Mouse (Mus musculus) limb, embryonic 12.5 days (tissue): ENCODE results near the gene Nr4a2. TPM values are rescaled to one million over a fixed set of nuclear protein-coding genes. Genes with fewer than 3 reads are reported as not detected.
A peak's percentile ranks its signal among the peaks of the same experiment; 100 is the strongest.

ENCODE experiments used
- ATAC-seq: fragments of 200-750 bp; cut with Nextera tagmentation; 2 replicates; pipeline ENCODE4 v1.8.0; 2017; ENCODE audit warnings: low read depth, moderate TSS enrichment; ENCODE audit not compliant: insufficient number of reproducible peaks, insufficient read depth, low FRiP score, low TSS enrichment
- H3K27ac ChIP-seq: fragments of 300-500 bp; sonication (generic); 2 replicates; pipeline ENCODE4 v1.5.1; 2016; ENCODE audit warnings: mild to moderate bottlenecking, moderate library complexity
- H3K27me3 ChIP-seq: fragments of 300-500 bp; sonication (generic); 2 replicates; pipeline ENCODE4 v1.6.1; 2016; ENCODE audit warnings: mild to moderate bottlenecking, moderate library complexity
- H3K36me3 ChIP-seq: fragments of 300-500 bp; sonication (generic); 2 replicates; pipeline ENCODE4 v1.6.1; 2016; ENCODE audit warnings: mild to moderate bottlenecking, moderate library complexity
- H3K4me1 ChIP-seq: fragments of 300-500 bp; sonication (generic); replicated peaks from 2 replicates; pipeline ENCODE4 v1.6.1; 2016
- H3K4me2 ChIP-seq: fragments of 300-500 bp; sonication (generic); 2 replicates; pipeline ENCODE4 v1.6.1; 2016; ENCODE audit warnings: mild to moderate bottlenecking, moderate library complexity
- H3K4me3 ChIP-seq: fragments of 300-500 bp; sonication (generic); replicated peaks from 2 replicates; pipeline ENCODE4 v1.5.1; 2016; ENCODE audit warnings: mild to moderate bottlenecking
- H3K9ac ChIP-seq: fragments of 300-500 bp; sonication (generic); replicated peaks from 2 replicates; pipeline ENCODE4 v1.6.1; 2016; ENCODE audit warnings: mild to moderate bottlenecking, moderate library complexity
- H3K9me3 ChIP-seq: fragments of 300-500 bp; sonication (generic); 2 replicates; pipeline ENCODE4 v1.6.1; 2016; ENCODE audit warnings: mild to moderate bottlenecking, moderate library complexity
- WGBS: fragments of 180-500 bp; shearing (Covaris S2); methylation state at CpG from one replicate; pipeline ENCODE4 v1.1.7; 2016; 5-methylcytosine and 5-hydroxymethylcytosine counted together
- polyA plus RNA-seq: library from polyadenylated mRNA; unstranded; fragments of >200 nt; fragmentation: Nextera tagmentation; extraction: Ambion mirVana; gene quantifications from 2 replicates; pipeline ENCODE4 v1.2.1, GENCODE M21; 2016

Nr4a2 gene
- polyA plus RNA-seq, 1 experiment from 2014 or later = 7.0 TPM

GRCm38 (mm10) chr2:57111011-57111790 is 12.6 kb downstream of the Nr4a2 start:
- ATAC-seq = no peak
- WGBS = 7% methylated on average over 39 of the region's 39 CpGs
- Histone ChIP-seq H3K4me1 (peaks cover 34% of the 10 kb centered on the region), H3K27ac (no peak overlapping the region), H3K4me3 (peak overlapping the region; percentile 19), H3K9me3 (no peaks in the 10 kb centered on the region), H3K27me3 (peaks cover 72% of the 10 kb centered on the region), H3K36me3 (peaks cover 3% of the 10 kb centered on the region; the same call in 1 of the 2 replicates), H3K4me2 (peak overlapping the region; percentile 39; the same call in 1 of the 2 replicates), H3K9ac (no peak overlapping the region)

GRCm38 (mm10) chr2:57110401-57110800 is 13.4 kb downstream of the Nr4a2 start:
- H3K27me3 ChIP-seq = peaks cover 80% of the 10 kb centered on the region
- H3K4me1 ChIP-seq = peaks cover 29% of the 10 kb centered on the region
- no peak overlapping the region for H3K9ac ChIP-seq
- no peak overlapping the region for H3K4me3 ChIP-seq
- no peak for ATAC-seq
- peaks cover 3% of the 10 kb centered on the region; the same call in 1 of the 2 replicates for H3K36me3 ChIP-seq
- no peak overlapping the region for H3K4me2 ChIP-seq
- no peaks in the 10 kb centered on the region for H3K9me3 ChIP-seq
- WGBS = 8% methylated on average over 16 of the region's 16 CpGs
- no peak overlapping the region for H3K27ac ChIP-seq

GRCm38 (mm10) chr2:57109926-57110325 is 13.9 kb downstream of the Nr4a2 start:
- H3K4me1 ChIP-seq = peaks cover 27% of the 10 kb centered on the region
- 3% methylated on average over 14 of the region's 14 CpGs for WGBS
- H3K4me2 ChIP-seq = no peak overlapping the region
- peaks cover 85% of the 10 kb centered on the region for H3K27me3 ChIP-seq
- H3K9me3 ChIP-seq = no peaks in the 10 kb centered on the region
- no peak for ATAC-seq
- H3K9ac ChIP-seq = no peak overlapping the region
- peaks cover 3% of the 10 kb centered on the region; the same call in 1 of the 2 replicates for H3K36me3 ChIP-seq
- no peak overlapping the region for H3K27ac ChIP-seq
- H3K4me3 ChIP-seq = no peak overlapping the region

- peaks cover 27% of the 10 kb centered on the region for H3K4me1 ChIP-seq
- H3K27ac ChIP-seq = no peak overlapping the region
- no peak overlapping the region for H3K9ac ChIP-seq
- no peak overlapping the region for H3K4me2 ChIP-seq
- no peaks in the 10 kb centered on the region for H3K9me3 ChIP-seq
- peaks cover 3% of the 10 kb centered on the region; the same call in 1 of the 2 replicates for H3K36me3 ChIP-seq
- 4% methylated on average over 11 of the region's 11 CpGs for WGBS
- ATAC-seq = no peak
- H3K4me3 ChIP-seq = no peak overlapping the region
- H3K27me3 ChIP-seq = peaks cover 89% of the 10 kb centered on the region
Observed at GRCm38 (mm10) chr2:57109301-57109700, 14.5 kb downstream of the Nr4a2 start.

- no peak overlapping the region for H3K27ac ChIP-seq
- H3K27me3 ChIP-seq = peaks cover 89% of the 10 kb centered on the region
- no peak overlapping the region for H3K4me3 ChIP-seq
- no peak overlapping the region for H3K9ac ChIP-seq
- no peak for ATAC-seq
- 16% methylated on average over 7 of the region's 7 CpGs for WGBS
- no peaks in the 10 kb centered on the region for H3K9me3 ChIP-seq
- H3K4me1 ChIP-seq = peaks cover 26% of the 10 kb centered on the region
- no peak overlapping the region for H3K4me2 ChIP-seq
- H3K36me3 ChIP-seq = peaks cover 3% of the 10 kb centered on the region; the same call in 1 of the 2 replicates
Observed at GRCm38 (mm10) chr2:57108349-57108930, 15.4 kb downstream of the Nr4a2 start.

DNA sequence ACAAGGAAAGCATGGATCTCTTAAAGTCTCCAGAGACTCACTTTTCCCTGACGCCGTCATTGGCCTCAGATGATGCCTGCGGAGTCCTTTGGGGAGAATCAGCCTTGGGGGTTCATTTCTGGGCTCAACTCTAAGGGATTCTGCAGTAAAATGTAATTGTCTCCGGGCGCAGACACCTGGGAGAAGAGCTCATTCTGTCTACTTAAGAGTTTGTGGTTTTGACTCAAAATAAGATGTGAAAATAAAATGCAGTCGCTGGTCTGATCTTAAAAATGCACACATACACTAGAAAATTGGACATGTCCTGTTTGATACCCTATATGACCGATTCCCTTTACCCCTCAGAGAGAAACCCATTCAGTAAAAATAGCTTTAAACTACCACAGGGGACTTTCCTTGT is 18.4 kb downstream of the Nr4a2 start:
- H3K36me3 ChIP-seq = peaks cover 3% of the 10 kb centered on the region; the same call in 1 of the 2 replicates
- 9% methylated on average over 7 of the region's 7 CpGs for WGBS
- no peak for ATAC-seq
- H3K27me3 ChIP-seq = peaks cover 90% of the 10 kb centered on the region
- H3K27ac ChIP-seq = no peak overlapping the region
- H3K9me3 ChIP-seq = no peaks in the 10 kb centered on the region
- H3K4me1 ChIP-seq = peaks cover 22% of the 10 kb centered on the region
- no peak overlapping the region for H3K9ac ChIP-seq
- H3K4me2 ChIP-seq = no peak overlapping the region
- no peak overlapping the region for H3K4me3 ChIP-seq

- Histone ChIP-seq H3K4me2 (no peak overlapping the region), H3K9me3 (no peaks in the 10 kb centered on the region)
Observed at GRCm38 (mm10) chr2:57104731-57105130, 19.1 kb downstream of the Nr4a2 start.

DNA sequence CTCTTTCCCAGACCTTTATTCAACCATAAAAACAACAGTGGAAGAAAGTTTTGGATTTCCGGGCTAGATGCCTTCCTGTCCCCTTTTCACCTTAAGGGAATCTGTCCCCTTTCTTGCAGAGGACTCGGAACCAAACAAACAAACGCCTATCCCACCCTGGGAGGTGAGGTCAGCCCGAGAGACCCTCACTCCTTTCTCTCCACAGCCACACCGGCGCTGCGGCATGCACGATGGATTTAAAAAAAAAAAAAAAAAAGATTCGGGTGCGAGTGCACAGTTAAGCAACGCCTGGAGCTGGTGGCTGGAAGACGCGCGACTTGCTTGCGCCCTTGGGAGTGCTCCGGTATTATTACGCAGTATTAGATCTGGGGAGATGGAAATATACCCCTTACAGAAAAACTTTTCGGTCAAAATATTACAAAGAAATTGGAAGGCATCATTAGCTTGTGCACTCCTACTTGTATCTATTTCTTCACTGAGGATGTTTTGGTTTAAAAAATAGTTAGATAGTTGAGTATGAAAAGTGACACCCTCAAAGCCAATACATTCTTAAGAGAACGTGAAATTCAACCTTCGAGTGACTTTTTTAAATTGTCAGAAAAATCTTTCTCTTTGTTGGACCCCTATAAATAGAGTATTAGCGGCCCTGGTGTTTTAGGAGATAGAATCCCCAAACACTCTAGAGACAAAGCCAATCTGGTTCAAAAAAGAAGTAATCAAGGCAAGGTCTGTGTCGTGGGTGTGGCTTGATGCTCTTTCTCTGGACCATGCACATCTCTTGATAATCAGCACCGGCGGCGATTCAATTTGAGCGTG is 19.8 kb downstream of the Nr4a2 start:
- Histone ChIP-seq H3K9ac (no peak overlapping the region), H3K4me1 (peaks cover 16% of the 10 kb centered on the region), H3K27me3 (peaks cover 86% of the 10 kb centered on the region), H3K9me3 (no peaks in the 10 kb centered on the region), H3K36me3 (peaks cover 3% of the 10 kb centered on the region; the same call in 1 of the 2 replicates), H3K27ac (no peak overlapping the region), H3K4me3 (peak overlapping the region; percentile 44), H3K4me2 (peak overlapping the region; percentile 83)
- WGBS = 2% methylated on average over 26 of the region's 26 CpGs
- no peak for ATAC-seq

More at GRCm38 (mm10) chr2:57104731-57105130, 19.1 kb downstream of the Nr4a2 start:
- H3K36me3 ChIP-seq = peaks cover 3% of the 10 kb centered on the region; the same call in 1 of the 2 replicates
- no peak overlapping the region for H3K27ac ChIP-seq
- H3K27me3 ChIP-seq = peaks cover 90% of the 10 kb centered on the region
- 6% methylated on average over 8 of the region's 8 CpGs for WGBS
- no peak overlapping the region for H3K9ac ChIP-seq
- ATAC-seq = no peak
- peaks cover 16% of the 10 kb centered on the region for H3K4me1 ChIP-seq
- H3K4me3 ChIP-seq = no peak overlapping the region

DNA sequence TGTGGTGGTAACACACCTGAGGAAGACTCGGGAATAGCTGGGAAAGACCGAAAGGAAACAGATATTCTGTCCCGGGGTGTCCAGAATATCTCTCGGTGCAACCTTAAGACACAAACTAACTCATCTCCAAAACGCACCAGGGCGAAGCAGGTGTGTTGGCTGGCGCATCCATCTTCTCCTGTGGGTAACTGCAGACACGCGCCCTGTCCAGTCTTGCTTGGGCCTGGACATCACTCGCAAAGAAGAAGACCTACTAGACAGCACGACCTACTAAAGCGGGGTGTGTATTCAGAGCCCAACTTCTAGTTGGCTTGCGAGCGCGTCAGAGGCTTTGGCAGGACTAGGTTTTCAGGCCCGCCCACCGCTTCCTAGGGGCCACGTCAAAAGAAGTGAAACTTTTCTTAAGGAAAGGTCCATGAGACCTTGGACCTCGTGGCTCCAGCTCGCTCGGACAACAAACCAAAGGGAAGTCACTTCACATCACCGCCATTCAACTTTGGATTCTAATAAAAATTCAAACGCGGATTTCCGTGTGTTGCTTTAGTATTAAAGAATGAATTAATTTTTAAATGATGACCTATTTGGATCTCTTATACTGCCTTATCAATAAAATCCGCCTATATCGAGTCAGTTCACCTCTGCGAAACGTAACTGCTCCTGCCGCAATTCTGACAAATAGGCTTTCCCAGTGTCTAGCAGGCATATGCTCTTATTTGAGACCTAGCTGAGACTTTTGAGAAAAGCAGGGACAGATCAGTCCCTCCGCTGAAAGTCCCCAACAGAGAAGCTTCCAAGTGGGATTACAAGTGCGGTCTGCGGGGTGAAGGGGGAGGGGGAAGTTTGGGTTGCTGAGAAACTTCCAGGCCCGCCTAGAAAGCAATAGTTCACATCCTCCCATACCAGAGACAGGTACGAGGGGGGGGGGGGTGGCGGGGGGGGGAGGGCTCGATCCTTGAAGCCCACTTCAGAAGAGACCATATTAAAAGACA is 20.7 kb downstream of the Nr4a2 start:
- under 1% methylated on average over 34 of the region's 37 CpGs for WGBS
- Histone ChIP-seq H3K27ac (no peak overlapping the region), H3K9ac (no peak overlapping the region), H3K4me3 (peak overlapping the region; percentile 44), H3K4me2 (peak overlapping the region; percentile 83), H3K36me3 (peaks cover 2% of the 10 kb centered on the region; the same call in 1 of the 2 replicates), H3K27me3 (peaks cover 78% of the 10 kb centered on the region), H3K4me1 (peaks cover 16% of the 10 kb centered on the region), H3K9me3 (no peaks in the 10 kb centered on the region)
- no peak for ATAC-seq
